Mouse (Mus musculus): ENCODE measurements around the gene Gnb2. TPM values are rescaled to one million over a fixed set of nuclear protein-coding genes. Genes with fewer than 3 reads are reported as not detected.
A peak's percentile ranks its signal among the peaks of the same experiment; 100 is the strongest.

Gene Gnb2
- polyA plus RNA-seq, 1 experiment from 2014 or later = 165 TPM

GRCm38 (mm10) chr5:137535318-137535717 lies 2.0 kb upstream of the Gnb2 start:
- no peak overlapping the region for H3K27ac ChIP-seq (ENCODE audit: low read depth)
- TF ChIP-seq CTCF (IDR thresholded peaks at IDR 0.05; ENCODE audit: low read depth) (no peak), EP300 (IDR thresholded peaks at IDR 0.05; ENCODE audit: low read depth) (no peak)

GRCm38 (mm10) chr5:137534762-137535161 lies 1.5 kb upstream of the Gnb2 start:
- Histone ChIP-seq H3K4me3 (ENCODE audit: low read depth, low read length) (no peak overlapping the region), H3K27me3 (ENCODE audit: insufficient read depth, low read length) (no peaks in the 10 kb centered on the region), H3K4me2 (ENCODE audit: low read depth, low read length) (no peak overlapping the region), H3K4me1 (ENCODE audit: insufficient read depth) (peaks cover 12% of the 10 kb centered on the region), H3K27ac (ENCODE audit: low read depth) (no peak overlapping the region), H3K9me3 (ENCODE audit: low read length) (no peaks in the 10 kb centered on the region), H3K36me3 (replicated peaks; ENCODE audit: insufficient read depth, low read length) (peaks cover 7% of the 10 kb centered on the region), H3K9ac (replicated peaks) (no peak overlapping the region)
- TF ChIP-seq EP300 (IDR thresholded peaks at IDR 0.05; ENCODE audit: low read depth) (no peak), CTCF (IDR thresholded peaks at IDR 0.05; ENCODE audit: low read depth) (no peak)
- DNase-seq (peak; percentile 9), ATAC-seq (no peak)
- 87% methylated on average over 3 of the region's 3 CpGs for WGBS (ENCODE audit: insufficient replicate concordance)

More at GRCm38 (mm10) chr5:137535318-137535717, 2.0 kb upstream of the Gnb2 start:
- DNase-seq (no peak), ATAC-seq (no peak)
- no peak overlapping the region for H3K4me2 ChIP-seq (ENCODE audit: low read depth, low read length)
- WGBS (ENCODE audit: insufficient replicate concordance) = 55% methylated on average over 9 of the region's 9 CpGs
- peaks cover 2% of the 10 kb centered on the region for H3K36me3 ChIP-seq (replicated peaks; ENCODE audit: insufficient read depth, low read length)
- H3K9ac ChIP-seq (replicated peaks) = no peak overlapping the region
- no peaks in the 10 kb centered on the region for H3K9me3 ChIP-seq (ENCODE audit: low read length)
- H3K27me3 ChIP-seq (ENCODE audit: insufficient read depth, low read length) = no peaks in the 10 kb centered on the region
- peaks cover 9% of the 10 kb centered on the region for H3K4me1 ChIP-seq (ENCODE audit: insufficient read depth)
- no peak overlapping the region for H3K4me3 ChIP-seq (ENCODE audit: low read depth, low read length)

GRCm38 (mm10) chr5:137532808-137533116 lies 548 bp downstream of the Gnb2 start:
- WGBS (ENCODE audit: insufficient replicate concordance) = 0% methylated on average over 10 of the region's 12 CpGs
- TF ChIP-seq EP300 (IDR thresholded peaks at IDR 0.05; ENCODE audit: low read depth) (no peak), CTCF (IDR thresholded peaks at IDR 0.05; ENCODE audit: low read depth) (no peak)

GRCm38 (mm10) chr5:137532131-137532807 lies 1.0 kb downstream of the Gnb2 start:
- H3K9me3 ChIP-seq (ENCODE audit: low read length) = no peaks in the 10 kb centered on the region
- peak overlapping the region; percentile 90 for H3K4me2 ChIP-seq (ENCODE audit: low read depth, low read length)
- peak overlapping the region; percentile 92 for H3K9ac ChIP-seq (replicated peaks)
- DNase-seq = peak; percentile 51
- H3K36me3 ChIP-seq (replicated peaks; ENCODE audit: insufficient read depth, low read length) = peaks cover 32% of the 10 kb centered on the region
- TF ChIP-seq CTCF (IDR thresholded peaks at IDR 0.05; ENCODE audit: low read depth) (no peak), EP300 (IDR thresholded peaks at IDR 0.05; ENCODE audit: low read depth) (no peak)
- H3K4me1 ChIP-seq (ENCODE audit: insufficient read depth) = peaks cover 12% of the 10 kb centered on the region
- WGBS (ENCODE audit: insufficient replicate concordance) = under 1% methylated on average over 19 of the region's 19 CpGs
- peak overlapping the region; percentile 94 for H3K27ac ChIP-seq (ENCODE audit: low read depth)
- no peak for ATAC-seq
- no peaks in the 10 kb centered on the region for H3K27me3 ChIP-seq (ENCODE audit: insufficient read depth, low read length)
- peak overlapping the region; percentile 96 for H3K4me3 ChIP-seq (ENCODE audit: low read depth, low read length)

More at GRCm38 (mm10) chr5:137532808-137533116, 548 bp downstream of the Gnb2 start:
- Histone ChIP-seq H3K9ac (replicated peaks) (peak overlapping the region; percentile 92), H3K27me3 (ENCODE audit: insufficient read depth, low read length) (no peaks in the 10 kb centered on the region), H3K9me3 (ENCODE audit: low read length) (no peaks in the 10 kb centered on the region), H3K36me3 (replicated peaks; ENCODE audit: insufficient read depth, low read length) (peaks cover 27% of the 10 kb centered on the region), H3K4me2 (ENCODE audit: low read depth, low read length) (peak overlapping the region; percentile 90), H3K4me3 (ENCODE audit: low read depth, low read length) (peak overlapping the region; percentile 96), H3K4me1 (ENCODE audit: insufficient read depth) (peaks cover 12% of the 10 kb centered on the region), H3K27ac (ENCODE audit: low read depth) (peak overlapping the region; percentile 94)
- ATAC-seq (peak; percentile 43), DNase-seq (no peak)

GRCm38 (mm10) chr5:137531414-137532130 lies 1.7 kb downstream of the Gnb2 start:
- peak overlapping the region; percentile 90 for H3K4me2 ChIP-seq (ENCODE audit: low read depth, low read length)
- no peaks in the 10 kb centered on the region for H3K27me3 ChIP-seq (ENCODE audit: insufficient read depth, low read length)
- ATAC-seq (peak; percentile 2; the same call in 1 of the 2 replicates), DNase-seq (peak; percentile 73)
- H3K27ac ChIP-seq (ENCODE audit: low read depth) = peak overlapping the region; percentile 94
- peak overlapping the region; percentile 96 for H3K4me3 ChIP-seq (ENCODE audit: low read depth, low read length)
- peak overlapping the region; percentile 92 for H3K9ac ChIP-seq (replicated peaks)
- WGBS (ENCODE audit: insufficient replicate concordance) = under 1% methylated on average over 45 of the region's 51 CpGs
- H3K36me3 ChIP-seq (replicated peaks; ENCODE audit: insufficient read depth, low read length) = peaks cover 38% of the 10 kb centered on the region
- TF ChIP-seq CTCF (IDR thresholded peaks at IDR 0.05; ENCODE audit: low read depth) (no peak), EP300 (IDR thresholded peaks at IDR 0.05; ENCODE audit: low read depth) (no peak)
- H3K9me3 ChIP-seq (ENCODE audit: low read length) = no peaks in the 10 kb centered on the region
- H3K4me1 ChIP-seq (ENCODE audit: insufficient read depth) = peaks cover 12% of the 10 kb centered on the region

Measured in liver, postnatal 0 days (tissue).